Mouse (Mus musculus) ES-E14 (cell line): ENCODE results near the gene Sympk.

Experiments used
- HCFC1 ChIP-seq: IDR thresholded peaks from 2 replicates; pipeline ENCODE4 v1.6.1; 2012; ENCODE audit warnings: low read length, inconsistent platforms, borderline replicate concordance; ENCODE audit not compliant: insufficient read depth
- MAFK ChIP-seq: IDR thresholded peaks from 2 replicates; pipeline ENCODE4 v1.6.1; 2014; ENCODE audit warnings: mild to moderate bottlenecking, low read depth, low read length, inconsistent platforms; ENCODE audit not compliant: insufficient read depth

GRCm38 (mm10) chr7:18992294-18992675 is 31.9 kb upstream of the Sympk start:
- no peak for TF ChIP-seq MAFK
- TF ChIP-seq HCFC1 = no peak
